Mouse (Mus musculus): ENCODE data around the gene Acp5.
A peak's percentile ranks its signal among the peaks of the same experiment; 100 is the strongest.

Gene Acp5

DNA sequence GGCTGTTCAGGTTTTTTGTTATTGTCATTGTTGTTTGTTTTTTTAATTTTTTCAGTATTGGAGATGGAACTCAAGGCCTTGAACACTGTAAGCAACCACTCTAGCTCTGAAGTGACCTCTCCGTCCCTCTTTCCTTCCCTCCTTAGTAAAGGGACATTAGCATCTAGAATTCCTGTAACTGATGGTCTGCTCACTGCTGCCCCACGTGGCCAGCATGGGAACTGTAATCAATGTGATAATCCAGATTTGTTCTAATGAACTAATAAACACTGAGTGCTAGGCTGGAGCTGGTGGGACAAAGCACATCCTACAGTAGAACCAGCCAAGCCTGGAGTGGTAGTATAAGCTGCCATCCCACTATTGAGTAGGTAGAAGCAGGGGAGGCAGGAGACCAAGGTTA is 3.0 kb upstream of the Acp5 start:
- peak; percentile 61 to 64 for DNase-seq

DNA sequence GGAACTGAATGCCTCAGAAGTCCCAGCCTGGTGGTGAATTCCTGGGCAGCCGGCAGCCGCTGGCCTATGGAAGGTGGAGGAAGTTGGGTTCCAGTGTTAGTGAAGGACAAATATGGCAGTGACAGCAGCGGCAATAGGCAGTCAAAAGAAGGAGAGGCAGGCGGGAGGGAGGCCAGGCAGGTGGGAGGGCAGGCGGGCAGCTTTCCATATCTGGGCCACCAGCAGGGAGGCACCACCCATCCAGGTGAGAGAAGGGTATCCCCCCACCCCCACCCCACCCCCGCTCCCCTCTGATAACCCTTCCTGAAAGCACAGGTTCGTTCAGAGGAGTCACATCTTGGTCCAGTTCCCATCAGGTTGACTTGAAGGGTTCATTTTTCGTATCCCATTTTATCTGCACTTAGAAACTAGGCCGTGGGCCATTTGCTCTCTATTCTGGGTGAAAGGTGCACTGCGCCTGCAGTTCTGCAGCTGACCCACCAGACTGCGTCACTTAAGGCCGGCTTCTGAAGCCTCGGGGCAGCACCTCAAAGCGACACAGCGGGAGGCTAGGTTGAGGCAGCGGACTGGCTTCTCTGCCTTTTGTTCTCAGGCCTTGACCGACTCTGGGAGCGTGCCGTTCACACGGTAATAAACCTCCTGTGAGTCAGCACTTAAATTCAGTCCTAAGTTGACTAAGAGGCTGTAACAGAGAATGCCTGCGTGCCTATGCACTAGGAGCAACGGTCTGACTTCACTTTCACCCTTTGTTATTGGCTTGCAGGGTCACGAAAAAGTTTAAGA is 1.4 kb upstream of the Acp5 start:
- DNase-seq: peak; percentile 33 to 53

DNA sequence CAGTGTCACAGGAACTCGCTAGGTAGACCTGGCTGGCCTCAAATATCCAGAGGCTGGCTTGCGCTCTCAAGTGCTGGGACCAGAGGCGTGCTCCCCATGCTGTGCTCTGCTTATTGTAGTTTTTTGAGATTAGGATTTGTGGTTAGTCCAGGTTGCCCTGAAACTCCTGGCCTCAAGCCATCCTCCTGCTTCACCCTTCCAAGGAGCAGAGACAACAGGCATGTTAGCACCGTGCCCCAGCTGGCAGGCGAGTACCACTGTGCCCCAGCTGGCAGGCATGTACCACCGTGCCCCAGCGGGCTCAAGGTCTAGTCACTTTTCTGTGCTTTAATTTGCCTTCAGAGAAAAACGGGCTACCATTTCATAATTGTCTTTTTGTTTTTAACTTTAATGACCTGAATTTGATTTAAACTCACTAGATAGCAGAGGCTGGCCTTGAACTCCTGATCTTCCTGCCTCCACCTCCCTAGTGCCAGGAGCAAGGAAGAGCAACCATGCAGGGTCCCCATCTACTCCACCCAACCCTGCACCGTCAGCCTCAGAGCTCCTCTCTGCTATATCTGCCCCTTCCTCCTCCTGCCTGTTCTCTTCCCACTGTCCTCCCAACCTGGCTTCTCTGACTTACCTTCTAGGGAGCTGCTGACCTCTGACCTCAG is 395 bp downstream of the Acp5 start:
- no peak for DNase-seq

DNA sequence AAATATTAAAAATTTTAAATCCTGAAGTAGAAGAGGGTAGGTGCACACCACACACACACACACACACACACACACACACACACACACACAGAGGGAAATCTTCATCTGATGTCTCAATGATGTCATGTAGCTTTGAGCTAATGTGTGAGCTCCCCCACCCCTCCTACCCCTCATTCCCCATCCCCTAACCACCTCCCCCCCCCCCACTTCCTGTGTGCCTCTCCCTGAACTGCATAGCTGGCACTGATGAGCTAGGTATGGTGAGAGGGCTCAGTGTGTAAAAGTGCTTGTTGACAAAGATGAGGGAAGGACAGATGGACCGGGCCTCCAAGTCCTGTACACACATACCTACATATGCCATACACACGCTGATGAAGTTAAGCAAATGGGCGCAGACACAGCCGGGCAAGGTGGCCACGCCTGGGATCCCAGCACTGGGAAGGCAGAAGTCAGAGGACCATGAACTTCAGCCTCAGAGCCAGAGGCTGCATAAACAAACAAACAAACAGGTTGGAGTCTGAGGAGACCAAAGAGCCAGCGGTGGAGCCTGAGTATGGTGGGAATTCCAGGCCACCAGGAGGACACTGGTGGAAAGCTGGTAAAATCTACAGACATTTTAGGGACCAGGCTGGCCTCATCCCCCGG is 1.1 kb downstream of the Acp5 start:
- DNase-seq: no peak

DNA sequence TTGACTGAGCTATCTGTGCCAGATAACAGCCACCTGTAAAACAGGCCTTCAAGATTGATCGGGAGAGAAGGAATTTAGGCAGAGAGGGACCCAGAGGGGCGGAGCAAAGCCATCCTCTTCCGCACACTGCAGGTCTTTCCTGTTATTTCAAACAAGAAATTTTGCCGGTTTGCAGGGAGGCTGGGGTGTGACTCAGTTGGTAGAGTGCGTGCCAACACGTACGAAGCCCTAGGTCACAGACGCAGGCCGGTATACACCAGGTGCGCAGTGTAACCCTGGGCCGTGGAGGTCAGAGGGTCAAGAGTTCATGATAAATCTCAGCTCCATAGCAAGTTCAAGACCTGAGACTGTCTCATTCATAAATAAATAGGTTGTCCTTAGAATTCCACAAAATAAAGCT is 3.3 kb downstream of the Acp5 start:
- no peak for DNase-seq

DNA sequence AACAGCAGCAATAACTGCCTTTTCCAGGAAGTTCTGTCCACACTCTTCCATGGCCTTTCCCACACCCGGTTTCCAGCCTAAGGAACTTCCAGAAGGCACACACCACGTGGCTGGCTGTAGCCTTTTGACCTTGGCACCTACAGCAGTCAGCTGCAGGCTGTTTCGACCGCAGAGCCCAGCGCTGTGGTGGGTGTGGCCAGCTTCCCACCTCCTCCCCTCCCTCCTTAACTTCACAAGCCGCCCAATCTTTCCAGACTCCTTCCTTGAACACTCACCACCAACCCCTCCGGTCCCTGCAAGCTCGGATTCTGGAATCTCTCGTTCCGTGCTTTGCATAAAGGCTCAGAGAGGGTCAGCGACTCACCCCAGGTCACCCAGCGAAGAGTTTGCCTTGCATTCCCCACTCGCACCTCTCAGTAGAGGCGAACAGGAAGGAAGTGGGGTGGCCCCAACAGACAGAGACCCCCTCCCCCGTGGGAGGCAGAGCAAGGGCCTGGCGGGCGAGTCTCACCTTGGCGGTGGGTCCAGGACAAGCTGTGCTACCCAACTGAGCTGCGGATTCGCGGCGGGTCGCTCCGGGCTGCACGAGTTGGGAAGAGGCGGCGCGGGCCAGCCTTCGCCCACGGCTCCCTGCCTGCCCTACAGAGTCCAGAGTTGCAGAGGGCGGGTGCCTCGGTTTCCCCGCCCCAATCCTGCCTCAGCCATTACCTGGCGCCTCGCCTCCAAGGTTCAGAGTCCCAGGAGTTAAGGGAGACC is 4.1 kb downstream of the Acp5 start:
- peak; percentile 59 to 71 for DNase-seq

DNA sequence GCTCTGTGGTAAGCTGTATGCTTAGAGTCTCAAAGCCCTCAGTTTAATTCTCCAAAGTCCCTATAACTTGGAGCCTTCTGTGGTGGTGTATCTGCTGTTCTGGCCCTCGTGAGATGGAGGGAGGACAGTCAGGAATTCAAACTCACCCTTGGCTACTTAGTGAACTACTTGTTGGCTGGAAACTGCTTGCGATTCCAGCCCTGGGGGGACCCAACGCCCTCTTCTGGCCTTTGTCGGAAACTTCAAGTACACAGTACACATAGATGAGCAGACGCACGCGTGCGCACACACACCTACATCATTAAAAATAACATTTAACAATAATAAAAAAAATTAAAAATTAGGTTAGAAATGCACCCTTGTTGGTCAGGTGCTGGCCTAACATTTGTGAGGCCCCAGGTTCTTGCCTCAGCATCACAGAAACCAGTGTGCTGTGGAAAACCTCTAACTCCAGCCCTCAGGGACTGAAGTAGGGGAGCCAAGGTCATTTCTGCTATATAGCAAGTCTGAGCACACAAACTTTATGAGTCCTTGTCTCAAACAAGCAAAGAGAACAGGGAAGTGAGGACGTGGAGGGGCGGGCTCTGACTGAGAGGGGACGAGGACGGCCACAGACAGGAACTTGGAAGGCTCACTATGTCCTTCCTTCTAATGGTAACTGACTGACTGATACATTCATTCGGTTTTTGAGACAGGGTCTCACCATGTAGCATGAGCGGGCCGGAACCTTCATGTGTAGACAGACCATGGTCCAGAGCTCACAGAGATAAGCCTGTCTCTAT is 10.1 kb downstream of the Acp5 start:
- DNase-seq: no peak

DNA sequence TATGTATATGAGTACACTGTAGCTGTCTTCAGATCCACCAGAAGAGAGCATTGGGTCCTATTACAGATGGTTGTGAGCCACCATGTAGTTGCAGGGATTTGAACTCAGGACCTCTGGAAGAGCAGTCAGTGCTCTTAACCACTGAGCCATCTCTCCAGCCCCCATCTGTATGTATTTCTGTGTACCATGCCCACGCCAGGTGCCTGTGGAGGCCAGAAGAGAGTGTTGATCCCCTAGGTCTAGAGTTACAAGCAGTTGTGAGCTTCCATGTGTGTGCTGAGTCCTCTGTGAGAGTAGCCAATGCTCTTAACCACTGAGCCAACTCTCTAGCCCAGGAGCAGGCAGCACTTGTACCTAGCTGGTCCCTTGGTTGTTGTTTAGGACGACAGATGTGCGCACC is 11.3 kb downstream of the Acp5 start:
- DNase-seq: no peak

DNA sequence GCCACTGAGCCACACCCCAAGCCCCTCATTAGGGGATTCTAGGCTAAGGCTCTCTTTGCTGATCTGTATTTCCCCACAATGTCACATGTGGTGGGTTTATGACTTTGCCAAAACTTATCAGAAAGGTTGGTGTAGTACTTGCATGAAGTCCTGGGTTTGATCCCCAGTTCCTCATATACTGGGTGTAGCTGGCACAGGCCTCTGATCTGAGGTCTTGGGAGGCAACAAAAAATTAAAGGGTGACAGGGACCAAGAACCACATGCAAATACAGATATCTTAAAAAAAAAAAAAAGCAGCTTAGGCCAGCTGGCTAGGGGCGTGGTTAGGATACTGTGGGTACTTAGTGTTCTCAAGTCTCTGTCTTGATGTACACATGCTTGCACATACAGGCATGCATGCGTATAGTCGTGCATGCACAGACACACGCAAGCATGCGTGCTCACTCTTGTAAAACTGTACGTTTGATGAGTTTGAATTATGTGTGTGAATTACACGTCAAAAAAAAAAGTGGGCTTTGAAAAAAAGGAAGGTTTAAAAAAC is 12.4 kb downstream of the Acp5 start:
- no peak for DNase-seq

DNA sequence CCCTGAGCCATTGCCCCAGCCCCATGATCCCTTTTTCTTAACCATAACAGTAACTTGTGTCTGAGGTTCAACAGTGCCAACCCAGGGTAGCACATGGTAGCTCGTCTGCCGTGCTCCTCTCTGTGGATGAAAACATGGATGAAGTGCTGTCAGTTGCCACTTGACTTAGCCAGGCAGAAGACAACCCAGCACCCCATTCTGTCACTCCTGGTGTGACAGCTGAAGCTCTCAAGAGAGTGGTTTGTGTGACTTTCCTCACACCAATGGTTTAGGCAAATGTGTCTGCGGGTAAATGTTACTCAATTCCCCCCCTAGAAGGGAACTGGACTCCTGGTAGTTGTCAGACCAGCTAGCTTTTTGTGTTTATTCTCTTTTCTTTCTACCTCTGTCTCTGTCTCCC is 13.5 kb downstream of the Acp5 start:
- DNase-seq: no peak

DNA sequence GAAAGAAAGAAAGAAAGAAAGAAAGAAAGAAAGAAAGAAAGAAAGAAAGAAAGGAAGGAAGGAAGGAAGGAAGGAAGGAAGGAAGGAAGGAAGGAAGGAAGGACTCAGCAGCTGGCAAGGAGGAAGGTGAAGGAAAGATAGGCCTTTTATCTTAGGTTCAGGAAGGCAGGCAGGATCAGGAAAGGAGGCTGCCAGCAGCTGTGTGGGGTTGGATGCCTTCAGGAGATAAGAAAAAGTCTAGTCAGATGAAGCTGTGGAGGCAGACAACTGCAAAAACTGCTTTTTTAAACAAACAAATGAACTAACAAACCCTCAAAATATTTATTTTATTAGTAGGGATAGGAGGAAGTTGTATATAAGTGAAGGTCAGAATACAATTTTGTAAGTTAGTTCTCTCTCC is 14.0 kb downstream of the Acp5 start:
- no peak for DNase-seq

DNA sequence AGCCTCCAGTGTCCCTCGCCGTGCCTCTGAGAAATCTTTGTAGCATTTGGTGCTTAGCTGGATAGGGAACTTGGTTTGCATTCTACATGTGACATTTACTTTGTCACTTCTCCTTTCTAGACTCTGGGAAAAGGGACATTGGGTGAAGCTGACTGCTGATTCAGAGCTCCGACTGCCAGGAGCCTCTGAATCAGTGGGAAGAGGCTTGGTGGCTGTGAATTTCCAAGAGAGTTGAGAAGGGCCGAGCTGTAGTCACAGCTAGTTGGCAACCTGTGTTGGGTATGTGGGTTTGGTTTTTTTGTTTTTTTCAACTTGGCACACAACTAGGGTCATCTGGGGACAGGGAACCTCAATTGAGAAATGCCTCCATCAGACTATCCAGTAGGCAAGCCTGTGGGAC is 16.0 kb downstream of the Acp5 start:
- DNase-seq: no peak

DNA sequence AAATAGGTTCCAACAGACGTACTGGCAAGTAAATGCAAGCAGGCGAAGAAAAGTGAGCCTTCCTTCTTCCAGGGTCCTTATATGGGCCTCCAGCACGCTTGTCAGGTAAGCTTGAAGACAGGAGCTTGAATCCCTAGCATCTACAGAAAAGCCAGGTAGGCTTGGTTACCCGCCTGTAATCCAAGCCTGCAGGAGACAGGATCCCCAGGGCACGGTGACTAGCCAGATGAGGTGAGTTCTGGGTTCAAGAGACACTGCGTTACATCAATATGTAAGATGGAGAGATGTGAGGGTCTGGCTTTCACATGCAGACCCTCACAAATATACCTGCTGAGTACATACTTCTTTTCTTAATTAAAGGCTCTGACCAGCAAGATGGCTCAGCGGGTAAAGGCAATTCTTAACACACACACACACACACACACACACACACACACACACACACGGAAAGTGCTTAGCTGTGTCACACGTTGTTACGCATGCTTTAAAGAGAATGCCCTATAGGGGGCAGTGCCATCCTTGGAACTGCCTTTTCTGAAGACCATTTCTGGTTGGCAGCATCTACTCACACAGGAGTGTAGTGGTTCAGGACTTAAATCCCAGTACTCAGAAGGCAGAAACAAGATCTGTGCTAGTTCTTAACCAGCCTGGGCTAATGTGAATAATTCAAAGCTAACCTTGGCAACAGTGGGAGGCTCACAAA is 17.6 kb downstream of the Acp5 start:
- peak; percentile 54 to 72 for DNase-seq

DNA sequence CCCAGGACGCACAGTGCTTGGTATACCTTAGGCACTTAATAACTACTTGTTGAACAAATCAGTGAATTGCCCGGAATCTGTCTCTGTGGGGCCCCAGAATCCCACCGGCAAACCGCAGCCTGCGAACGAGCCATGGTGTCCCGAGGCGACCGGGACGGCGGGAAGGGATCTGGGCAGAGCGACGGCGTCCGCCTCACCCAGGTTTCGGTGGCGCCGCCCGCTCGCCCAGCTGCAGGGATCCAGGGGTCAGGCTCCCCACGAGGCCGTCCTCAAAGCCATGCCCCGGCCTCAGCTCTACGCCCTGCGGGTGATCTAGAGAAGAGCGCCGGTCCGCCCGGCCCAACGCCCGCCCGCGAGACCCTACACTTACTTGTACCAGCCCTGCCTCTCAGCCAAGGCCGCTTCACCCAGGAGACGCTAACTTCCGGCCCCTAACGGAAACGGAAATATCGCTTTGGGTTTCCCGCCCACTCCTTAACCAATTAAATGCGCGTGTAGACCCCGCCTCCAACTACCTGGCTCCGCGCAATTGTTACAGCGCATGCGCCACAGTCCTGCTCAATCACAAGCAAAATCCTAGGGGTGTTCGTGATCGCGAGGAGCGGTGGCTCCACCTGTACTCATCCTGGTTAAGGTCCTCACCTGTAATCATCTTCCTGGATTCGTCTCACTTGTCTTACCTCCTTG is 18.6 kb downstream of the Acp5 start, which contains the start of gene Elof1:
Gene Elof1 (minus strand): TSS at position 433 of the 687 bp plus-strand sequence.
- peak; percentile 93 to 96 for DNase-seq

DNA sequence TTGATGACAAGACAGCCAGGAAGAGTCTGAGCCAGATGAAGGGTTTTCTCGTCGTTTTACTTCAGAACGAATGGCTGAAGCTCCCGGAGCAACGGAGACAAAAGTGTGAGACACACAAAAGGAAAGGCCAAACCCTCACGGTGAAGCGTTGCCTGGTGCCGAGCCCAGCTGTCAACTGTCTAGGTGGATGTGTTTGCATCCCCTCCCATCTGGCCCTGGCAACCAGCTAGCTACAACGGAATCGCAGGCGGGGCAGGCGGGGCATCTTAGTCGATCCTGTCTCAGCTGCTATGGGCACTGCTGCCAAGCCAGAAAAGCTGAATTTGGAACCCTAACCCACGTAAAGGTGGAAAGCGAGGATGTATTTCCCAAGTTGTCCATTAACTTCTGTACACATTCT is 19.4 kb downstream of the Acp5 start:
- peak; percentile 21 to 32 for DNase-seq

DNA sequence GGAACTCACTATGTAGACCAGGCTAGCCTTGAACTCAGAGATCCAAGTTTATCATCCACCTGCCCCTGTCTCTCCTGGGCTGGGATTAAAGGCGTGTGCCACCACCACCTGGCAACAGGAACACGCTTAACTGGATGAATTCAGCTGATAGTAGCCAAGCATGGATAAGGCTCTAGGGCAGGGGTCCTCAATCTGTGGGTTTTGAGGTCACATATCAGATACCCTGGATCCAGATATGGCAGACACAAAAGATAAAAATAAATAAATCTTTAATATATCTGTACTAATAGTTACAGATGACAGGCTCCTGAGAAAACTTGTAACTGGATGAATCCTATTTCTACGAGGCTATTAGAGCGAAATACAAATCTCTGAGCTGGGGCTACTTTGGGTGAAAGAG is 19.9 kb downstream of the Acp5 start:
- DNase-seq: no peak

DNA sequence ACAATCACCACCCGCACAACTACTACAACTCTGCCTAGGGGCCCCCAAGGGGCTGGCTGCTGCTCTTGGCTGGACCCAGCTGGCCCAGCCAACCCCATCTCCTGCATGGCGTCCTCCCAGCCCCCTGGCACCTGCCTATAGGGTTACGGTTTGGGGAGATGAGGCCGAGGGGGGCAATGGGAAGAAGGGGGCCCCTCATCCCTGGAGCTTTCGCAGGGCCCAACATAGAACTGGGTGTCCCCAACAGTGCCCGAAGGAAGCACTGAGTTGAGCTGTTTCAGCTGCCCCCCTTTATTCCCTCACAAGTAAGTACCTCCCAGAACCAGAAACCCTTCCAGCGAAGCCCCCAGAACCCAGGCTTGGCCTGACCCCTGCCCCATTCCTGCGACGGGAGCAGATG is 27.3 kb downstream of the Acp5 start:
- no peak for DNase-seq

DNA sequence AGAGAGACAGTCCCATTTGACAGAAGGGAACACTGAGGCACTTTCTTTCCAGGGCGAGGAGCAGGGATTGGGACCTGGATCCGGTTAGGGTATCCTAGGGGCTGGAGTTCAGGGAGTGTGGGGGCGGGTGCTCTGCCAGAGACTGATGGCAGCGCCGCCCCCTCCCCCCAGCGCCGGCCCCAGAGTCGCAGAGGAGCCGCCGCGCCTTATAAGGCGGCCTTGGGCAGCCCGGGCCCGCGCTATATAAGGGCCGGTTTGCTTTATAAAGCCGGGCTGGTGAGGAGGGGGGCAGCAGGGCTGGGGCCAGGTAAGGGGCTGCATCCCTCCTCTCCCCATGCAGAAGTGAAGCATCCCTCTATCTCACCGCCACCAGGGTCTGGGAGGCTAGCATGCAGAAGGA is 35.6 kb downstream of the Acp5 start:
- DNase-seq: peak; percentile 25 to 47

DNA sequence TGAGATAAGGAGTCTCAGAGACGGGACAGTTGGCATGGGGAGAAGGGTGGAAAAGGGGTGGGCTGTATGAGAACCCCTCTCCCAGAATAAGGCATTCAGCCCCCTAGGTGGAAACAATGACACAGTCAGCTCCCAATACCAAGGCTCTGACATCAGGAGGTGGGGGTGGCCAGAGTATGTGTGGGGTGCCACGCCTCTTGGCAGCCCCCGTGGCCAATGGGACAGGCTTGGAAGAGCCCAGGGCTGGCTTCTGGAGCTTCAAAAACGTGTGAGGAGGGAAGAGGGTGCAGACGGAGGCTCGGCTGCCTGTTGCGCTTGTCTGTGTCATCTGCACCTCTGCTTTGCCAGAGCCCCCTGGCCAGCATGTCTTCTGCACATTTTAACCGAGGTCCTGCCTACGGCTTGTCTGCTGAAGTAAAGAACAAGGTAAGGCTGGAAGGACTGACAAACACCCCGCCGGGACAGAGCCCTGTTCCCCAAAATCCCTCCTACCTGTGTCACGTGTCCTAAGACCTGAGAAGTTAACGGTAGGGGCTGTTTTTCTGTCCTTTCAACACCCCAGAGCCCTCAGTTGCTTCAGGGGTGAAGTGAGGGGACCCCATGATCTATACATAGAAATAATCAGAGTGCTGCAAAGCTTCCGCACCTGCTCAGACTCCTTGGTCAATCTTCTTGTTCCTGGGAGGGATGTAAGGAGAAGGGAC is 36.4 kb downstream of the Acp5 start, which contains the start of gene Cnn1:
Gene Cnn1 (plus strand): TSS at position 224 of the 704 bp plus-strand sequence.
- DNase-seq: peak; percentile 43 to 59

DNA sequence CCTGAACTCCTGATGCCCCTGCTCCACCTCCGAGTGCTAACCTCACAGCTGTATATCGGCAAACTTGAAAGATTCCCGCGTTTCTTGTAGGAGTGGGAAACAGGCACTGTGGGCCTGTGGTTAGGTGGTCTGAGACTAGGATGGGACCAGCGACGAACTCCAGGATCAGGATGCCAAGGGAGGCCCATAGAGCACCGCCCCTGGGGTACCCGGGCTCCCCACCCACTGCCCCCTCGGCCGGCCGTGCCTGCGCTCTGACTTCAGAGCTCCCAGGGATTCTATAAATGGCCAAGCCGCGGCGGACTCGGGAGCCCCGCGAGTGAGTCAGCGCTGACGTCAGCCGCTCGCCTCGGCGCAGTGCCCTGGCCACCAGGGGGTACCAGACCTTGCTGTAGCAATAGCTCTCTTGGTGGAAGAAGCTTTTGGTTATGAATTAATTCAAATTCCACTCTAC is 39.6 kb downstream of the Acp5 start:
- peak; percentile 88 to 90 for DNase-seq
